Mouse (Mus musculus) myocyte (in vitro differentiated cells): ENCODE results near the gene Tbc1d14. TPM values are rescaled to one million over a fixed set of nuclear protein-coding genes. Genes with fewer than 3 reads are reported as not detected.

Source experiments
- H3K27me3 ChIP-seq: one replicate; pipeline ENCODE4 v1.6.1; 2011; ENCODE audit not compliant: control insufficient read depth, insufficient read depth, insufficient read length
- H3K36me3 ChIP-seq: one replicate; pipeline ENCODE4 v1.6.1; 2011; ENCODE audit not compliant: control insufficient read depth, insufficient read depth
- H3K4me2 ChIP-seq: one replicate; pipeline ENCODE4 v1.6.1; 2011; ENCODE audit warnings: low read depth, control low read depth
- H3K4me3 ChIP-seq: one replicate; pipeline ENCODE4 v1.5.1; 2011; ENCODE audit warnings: mild to moderate bottlenecking, control low read depth, moderate library complexity
- H3K79me2 ChIP-seq: one replicate; pipeline ENCODE4 v1.6.1; 2011; ENCODE audit not compliant: control insufficient read depth, insufficient read depth
- H3ac ChIP-seq: one replicate; pipeline ENCODE4 v1.6.1; 2011; ENCODE audit not compliant: control insufficient read depth, insufficient read length
- CEBPB ChIP-seq: IDR thresholded peaks from 2 replicates; pipeline ENCODE4 v1.6.1; 2011; ENCODE audit warnings: mild to moderate bottlenecking, moderate library complexity; ENCODE audit not compliant: poor library complexity, insufficient read depth, severe bottlenecking
- E2F4 ChIP-seq: IDR thresholded peaks from one replicate; pipeline ENCODE4 v1.6.1; 2011; ENCODE audit warnings: mild to moderate bottlenecking, control low read depth, moderate library complexity; ENCODE audit not compliant: insufficient read depth
- MAX ChIP-seq: IDR thresholded peaks from one replicate; pipeline ENCODE4 v1.6.1; 2011; ENCODE audit warnings: low read depth, mild to moderate bottlenecking, control low read depth
- MYOD1 ChIP-seq, 3 experiments: IDR thresholded peaks; one replicate each; pipeline ENCODE4 v1.6.1; 2011; ENCODE audit warnings: control low read depth in 2 of 3, low read depth in 2 of 3, mild to moderate bottlenecking in 2 of 3, moderate library complexity in 1 of 3; ENCODE audit not compliant: insufficient read length in 2 of 3, control insufficient read depth in 1 of 3
- MYOG ChIP-seq, 3 experiments: IDR thresholded peaks; one replicate each; pipeline ENCODE4 v1.6.1; 2011; ENCODE audit warnings: control low read depth in 2 of 3, low read depth in 2 of 3, mild to moderate bottlenecking in 2 of 3; ENCODE audit not compliant: insufficient read length in 2 of 3, control insufficient read depth in 1 of 3, insufficient read depth in 1 of 3
- POLR2A ChIP-seq: IDR thresholded peaks from one replicate; pipeline ENCODE4 v1.6.1; 2011; ENCODE audit warnings: low read depth, mild to moderate bottlenecking, control low read depth, moderate library complexity; ENCODE audit not compliant: insufficient read length
- POLR2AphosphoS2 ChIP-seq: IDR thresholded peaks from one replicate; pipeline ENCODE4 v1.6.1; 2011; ENCODE audit warnings: low read depth, control low read depth; ENCODE audit not compliant: insufficient read length
- REST ChIP-seq: IDR thresholded peaks from one replicate; pipeline ENCODE4 v1.6.1; 2011; ENCODE audit warnings: mild to moderate bottlenecking, control low read depth, moderate library complexity; ENCODE audit not compliant: insufficient read depth, insufficient read length
- SRF ChIP-seq: IDR thresholded peaks from one replicate; pipeline ENCODE4 v1.6.1; 2011; ENCODE audit warnings: low read depth; ENCODE audit not compliant: control insufficient read depth, insufficient read length
- TCF12 ChIP-seq: IDR thresholded peaks from one replicate; pipeline ENCODE4 v1.6.1; 2011; ENCODE audit warnings: mild to moderate bottlenecking, control low read depth; ENCODE audit not compliant: poor library complexity, insufficient read depth, severe bottlenecking
- TCF3 ChIP-seq: IDR thresholded peaks from one replicate; pipeline ENCODE4 v1.6.1; 2011; ENCODE audit warnings: low read depth, control low read depth; ENCODE audit not compliant: insufficient read length
- USF1 ChIP-seq: IDR thresholded peaks from one replicate; pipeline ENCODE4 v1.6.1; 2011; ENCODE audit warnings: low read depth, mild to moderate bottlenecking, control low read depth, moderate library complexity
- polyA plus RNA-seq: library from polyadenylated mRNA; unstranded; fragments of >200 nt; fragmentation: generic; extraction: Trizol; gene quantifications from one replicate; pipeline ENCODE4 v1.2.1, GENCODE M21; 2012; ENCODE audit warnings: missing spikeins

Tbc1d14 gene
- polyA plus RNA-seq, 1 experiment, result 7.8 TPM

DNA sequence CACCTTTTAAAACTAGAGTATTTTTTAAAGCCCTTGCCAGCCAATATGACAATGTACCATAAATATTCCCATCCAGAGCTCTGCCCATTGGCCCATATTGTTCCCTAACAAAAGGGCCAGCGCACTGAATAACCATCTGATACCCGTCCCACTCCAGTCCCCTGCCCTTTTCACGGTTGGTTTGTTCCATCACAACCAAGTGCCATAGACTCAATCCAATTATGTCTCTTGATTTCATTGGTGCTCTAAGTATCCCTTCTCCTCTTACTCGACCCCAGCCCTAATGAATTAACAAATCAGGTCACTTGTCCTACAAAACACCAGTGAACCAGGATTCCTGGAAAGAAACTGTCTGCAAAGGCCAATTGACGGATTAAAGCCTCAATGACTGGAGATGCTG is 129.7 kb downstream of the Tbc1d14 start:
- Histone ChIP-seq H3K27me3 (no peaks in the 10 kb centered on the region), H3ac (no peak overlapping the region), H3K4me3 (no peak overlapping the region), H3K36me3 (no peaks in the 10 kb centered on the region), H3K4me2 (peak overlapping the region; percentile 84), H3K79me2 (peaks cover 34% of the 10 kb centered on the region)
- TF ChIP-seq POLR2A (no peak), REST (no peak), SRF (no peak), TCF3 (no peak)

DNA sequence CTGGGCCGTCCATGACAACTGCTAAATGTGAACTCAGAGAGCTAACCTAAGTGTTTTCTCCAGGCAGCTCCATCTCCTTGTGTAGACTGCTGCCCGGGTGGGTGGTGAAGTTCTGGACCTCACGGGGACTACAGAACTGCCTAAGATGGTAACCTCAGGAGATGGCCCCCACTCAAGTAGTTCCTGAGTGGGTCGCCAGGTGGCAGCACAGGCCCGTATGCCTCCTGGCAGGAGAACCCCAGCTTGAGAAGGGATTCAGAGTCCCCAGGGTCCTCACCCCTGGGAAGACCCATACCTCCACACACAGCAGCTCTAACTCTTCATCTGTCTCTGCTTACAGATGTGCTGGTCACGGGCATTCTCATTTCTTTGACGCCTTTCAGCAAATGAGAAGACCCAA is 130.3 kb downstream of the Tbc1d14 start:
- no peaks in the 10 kb centered on the region for H3K36me3 ChIP-seq
- H3ac ChIP-seq, result no peak overlapping the region
- TF ChIP-seq CEBPB (no peak), MYOD1 (IDR thresholded peaks at IDR 0.05; ENCODE audit: control insufficient read depth in 1 of 3, insufficient read length in 2 of 3, low read depth in 2 of 3) (no peak), USF1 (no peak), E2F4 (no peak), POLR2A (no peak), SRF (no peak), REST (no peak), MAX (no peak), TCF12 (no peak), POLR2AphosphoS2 (no peak), TCF3 (no peak), MYOG (IDR thresholded peaks at IDR 0.05; ENCODE audit: control insufficient read depth in 1 of 3, insufficient read depth in 1 of 3, insufficient read length in 2 of 3, low read depth in 2 of 3) (no peak)
- no peaks in the 10 kb centered on the region for H3K27me3 ChIP-seq
- H3K4me3 ChIP-seq, result no peak overlapping the region
- H3K4me2 ChIP-seq, result no peak overlapping the region
- H3K79me2 ChIP-seq, result peaks cover 28% of the 10 kb centered on the region

DNA sequence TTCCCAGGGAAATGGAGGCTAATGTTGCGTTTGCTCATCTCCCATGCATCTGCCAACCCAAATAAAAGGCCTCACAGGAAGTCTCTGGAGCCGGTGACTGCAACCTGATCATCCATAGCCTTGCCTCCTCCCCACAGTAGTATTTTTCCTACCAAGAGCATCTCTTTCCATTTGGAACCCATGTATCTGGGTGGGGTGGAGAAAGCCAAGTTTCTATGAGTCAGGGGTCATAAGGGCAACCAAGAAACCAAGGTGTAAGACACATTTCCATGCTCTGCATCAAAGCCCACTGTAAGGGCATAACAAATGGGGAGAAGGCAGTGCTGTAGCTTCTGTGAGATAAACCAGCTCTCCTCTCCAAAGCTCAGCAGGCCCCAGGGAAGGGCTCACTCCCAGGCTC is 131.8 kb downstream of the Tbc1d14 start:
- no peaks in the 10 kb centered on the region for H3K36me3 ChIP-seq
- TF ChIP-seq TCF3 (no peak), POLR2A (no peak), REST (no peak), MYOG (IDR thresholded peaks at IDR 0.05; ENCODE audit: control insufficient read depth in 1 of 3, insufficient read depth in 1 of 3, insufficient read length in 2 of 3, low read depth in 2 of 3) (no peak), MYOD1 (IDR thresholded peaks at IDR 0.05; ENCODE audit: control insufficient read depth in 1 of 3, insufficient read length in 2 of 3, low read depth in 2 of 3) (no peak), CEBPB (no peak), USF1 (no peak), E2F4 (no peak), SRF (no peak), TCF12 (no peak), MAX (no peak), POLR2AphosphoS2 (no peak)
- H3K79me2 ChIP-seq, result peaks cover 12% of the 10 kb centered on the region
- no peaks in the 10 kb centered on the region for H3K27me3 ChIP-seq
- no peak overlapping the region for H3ac ChIP-seq
- H3K4me3 ChIP-seq, result no peak overlapping the region
- H3K4me2 ChIP-seq, result peak overlapping the region; percentile 20

DNA sequence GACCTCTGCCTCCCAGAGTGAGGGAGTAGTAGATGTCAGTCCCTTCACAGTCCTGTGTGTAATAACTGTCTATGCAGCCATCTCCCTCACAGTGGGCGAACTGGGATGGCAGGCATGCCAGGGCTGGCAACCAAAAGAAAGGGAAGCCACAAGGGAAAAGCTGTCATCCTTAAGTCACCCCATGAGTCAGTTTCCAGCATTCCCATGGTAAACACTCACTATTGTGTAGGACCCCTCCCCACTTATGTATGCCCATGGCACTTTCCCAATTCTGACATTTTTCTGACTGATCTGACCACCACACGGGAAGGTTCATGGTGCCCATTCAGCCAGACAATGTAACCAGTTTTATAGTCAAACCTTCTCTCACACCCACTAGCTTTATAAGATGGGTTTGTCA is 132.4 kb downstream of the Tbc1d14 start:
- Histone ChIP-seq H3ac (no peak overlapping the region), H3K36me3 (no peaks in the 10 kb centered on the region), H3K4me3 (no peak overlapping the region), H3K4me2 (peak overlapping the region; percentile 20), H3K79me2 (peaks cover 7% of the 10 kb centered on the region), H3K27me3 (no peaks in the 10 kb centered on the region)
- TF ChIP-seq TCF12, result no peak
- no peak for TF ChIP-seq REST
- no peak for TF ChIP-seq USF1
- no peak for TF ChIP-seq POLR2A
- TF ChIP-seq TCF3, result no peak
- TF ChIP-seq MYOG (IDR thresholded peaks at IDR 0.05; ENCODE audit: control insufficient read depth in 1 of 3, insufficient read depth in 1 of 3, insufficient read length in 2 of 3, low read depth in 2 of 3), result no peak
- no peak for TF ChIP-seq MYOD1 (IDR thresholded peaks at IDR 0.05; ENCODE audit: control insufficient read depth in 1 of 3, insufficient read length in 2 of 3, low read depth in 2 of 3)

DNA sequence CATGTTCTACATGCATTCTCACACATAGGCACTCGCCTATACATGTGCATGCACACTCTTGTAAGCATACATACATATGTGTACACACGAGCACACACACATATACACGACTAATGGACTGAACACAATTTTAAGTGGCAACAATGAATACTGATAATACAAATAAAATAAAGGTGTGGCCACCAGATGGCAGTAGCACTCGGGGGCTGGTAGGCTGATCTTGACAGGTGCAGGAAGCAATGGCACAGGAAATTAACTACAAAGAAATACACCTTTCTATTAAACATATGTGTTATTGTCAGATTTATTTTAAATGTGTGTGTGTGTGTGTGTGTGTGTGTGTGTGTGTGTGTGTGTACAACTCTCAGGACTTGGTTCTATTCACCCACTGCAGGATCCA is 134.2 kb downstream of the Tbc1d14 start:
- Histone ChIP-seq H3K36me3 (no peaks in the 10 kb centered on the region), H3K79me2 (no peaks in the 10 kb centered on the region), H3ac (no peak overlapping the region), H3K27me3 (no peaks in the 10 kb centered on the region), H3K4me3 (no peak overlapping the region), H3K4me2 (no peak overlapping the region)
- TF ChIP-seq MYOD1 (IDR thresholded peaks at IDR 0.05; ENCODE audit: control insufficient read depth in 1 of 3, insufficient read length in 2 of 3, low read depth in 2 of 3) (peak in 1 of 3 experiments; percentile 23), REST (no peak), SRF (no peak), POLR2AphosphoS2 (no peak), TCF12 (no peak), CEBPB (no peak), TCF3 (no peak), E2F4 (no peak), POLR2A (no peak)
